Mouse (Mus musculus): ENCODE data around the gene Rnf144a. TPM values are rescaled to one million over a fixed set of nuclear protein-coding genes. Genes with fewer than 3 reads are reported as not detected.

The Rnf144a gene
- polyA plus RNA-seq, 1 experiment from 2014 or later = 36.8 TPM

- Histone ChIP-seq H3K4me3 (ENCODE audit: low read depth, low read length) (no peak overlapping the region), H3K27me3 (ENCODE audit: control insufficient read depth, insufficient read depth, low read length) (no peaks in the 10 kb centered on the region), H3K27ac (ENCODE audit: low read depth, low read length) (no peak overlapping the region), H3K9me3 (ENCODE audit: control insufficient read depth, low read length) (no peaks in the 10 kb centered on the region), H3K36me3 (ENCODE audit: control insufficient read depth, insufficient read depth, low read length) (no peaks in the 10 kb centered on the region), H3K4me2 (ENCODE audit: low read depth, low read length, severe bottlenecking) (no peak overlapping the region), H3K9ac (ENCODE audit: low read length) (no peak overlapping the region), H3K4me1 (replicated peaks; ENCODE audit: control insufficient read depth, insufficient read depth, low read length) (no peaks in the 10 kb centered on the region)
- ATAC-seq (replicated peaks; ENCODE audit: low FRiP score) = no peak
- DNase-seq (ENCODE audit: low spot score) = no peak
- 84% methylated on average over 8 of the region's 8 CpGs for WGBS
These were observed 45.0 kb downstream of the Rnf144a start for GRCm38 (mm10) chr12:26370004-26370403.

- DNase-seq (ENCODE audit: low spot score) = no peak
- Histone ChIP-seq H3K27me3 (ENCODE audit: control insufficient read depth, insufficient read depth, low read length) (no peaks in the 10 kb centered on the region), H3K9ac (ENCODE audit: low read length) (no peak overlapping the region), H3K4me1 (replicated peaks; ENCODE audit: control insufficient read depth, insufficient read depth, low read length) (no peaks in the 10 kb centered on the region), H3K9me3 (ENCODE audit: control insufficient read depth, low read length) (no peaks in the 10 kb centered on the region), H3K36me3 (ENCODE audit: control insufficient read depth, insufficient read depth, low read length) (no peaks in the 10 kb centered on the region; the same call in 1 of the 2 replicates), H3K4me2 (ENCODE audit: low read depth, low read length, severe bottlenecking) (no peak overlapping the region), H3K4me3 (ENCODE audit: low read depth, low read length) (no peak overlapping the region), H3K27ac (ENCODE audit: low read depth, low read length) (no peak overlapping the region)
- ATAC-seq (replicated peaks; ENCODE audit: low FRiP score) = no peak
- 95% methylated on average over 2 of the region's 2 CpGs for WGBS
These were observed 47.7 kb downstream of the Rnf144a start for GRCm38 (mm10) chr12:26367361-26367760.

GRCm38 (mm10) chr12:26366372-26366771 is 48.7 kb downstream of the Rnf144a start:
- DNase-seq (ENCODE audit: low spot score) (no peak), ATAC-seq (replicated peaks; ENCODE audit: low FRiP score) (no peak)
- no peaks in the 10 kb centered on the region for H3K27me3 ChIP-seq (ENCODE audit: control insufficient read depth, insufficient read depth, low read length)
- no peaks in the 10 kb centered on the region; the same call in 1 of the 2 replicates for H3K36me3 ChIP-seq (ENCODE audit: control insufficient read depth, insufficient read depth, low read length)
- no peak overlapping the region for H3K4me3 ChIP-seq (ENCODE audit: low read depth, low read length)
- H3K4me1 ChIP-seq (replicated peaks; ENCODE audit: control insufficient read depth, insufficient read depth, low read length) = no peaks in the 10 kb centered on the region
- no peaks in the 10 kb centered on the region for H3K9me3 ChIP-seq (ENCODE audit: control insufficient read depth, low read length)
- H3K4me2 ChIP-seq (ENCODE audit: low read depth, low read length, severe bottlenecking) = no peak overlapping the region
- no peak overlapping the region for H3K9ac ChIP-seq (ENCODE audit: low read length)
- WGBS = 92% methylated on average over 4 of the region's 4 CpGs
- no peak overlapping the region for H3K27ac ChIP-seq (ENCODE audit: low read depth, low read length)

GRCm38 (mm10) chr12:26365531-26366315 is 49.3 kb downstream of the Rnf144a start:
- 97% methylated on average over 3 of the region's 3 CpGs for WGBS
- Histone ChIP-seq H3K9ac (ENCODE audit: low read length) (no peak overlapping the region), H3K27ac (ENCODE audit: low read depth, low read length) (no peak overlapping the region), H3K27me3 (ENCODE audit: control insufficient read depth, insufficient read depth, low read length) (no peaks in the 10 kb centered on the region), H3K4me2 (ENCODE audit: low read depth, low read length, severe bottlenecking) (no peak overlapping the region), H3K4me3 (ENCODE audit: low read depth, low read length) (no peak overlapping the region), H3K36me3 (ENCODE audit: control insufficient read depth, insufficient read depth, low read length) (no peaks in the 10 kb centered on the region; the same call in 1 of the 2 replicates), H3K4me1 (replicated peaks; ENCODE audit: control insufficient read depth, insufficient read depth, low read length) (no peaks in the 10 kb centered on the region), H3K9me3 (ENCODE audit: control insufficient read depth, low read length) (no peaks in the 10 kb centered on the region)
- no peak for ATAC-seq (replicated peaks; ENCODE audit: low FRiP score)
- DNase-seq (ENCODE audit: low spot score) = no peak

GRCm38 (mm10) chr12:26364822-26365221 is 50.2 kb downstream of the Rnf144a start:
- no peak overlapping the region for H3K9ac ChIP-seq (ENCODE audit: low read length)
- ATAC-seq (replicated peaks; ENCODE audit: low FRiP score) (no peak), DNase-seq (ENCODE audit: low spot score) (no peak)
- no peaks in the 10 kb centered on the region; the same call in 1 of the 2 replicates for H3K36me3 ChIP-seq (ENCODE audit: control insufficient read depth, insufficient read depth, low read length)
- H3K27me3 ChIP-seq (ENCODE audit: control insufficient read depth, insufficient read depth, low read length) = no peaks in the 10 kb centered on the region
- 94% methylated on average over 5 of the region's 5 CpGs for whole genome bisulfite sequencing
- no peak overlapping the region for H3K27ac ChIP-seq (ENCODE audit: low read depth, low read length)
- no peak overlapping the region for H3K4me2 ChIP-seq (ENCODE audit: low read depth, low read length, severe bottlenecking)
- no peak overlapping the region for H3K4me3 ChIP-seq (ENCODE audit: low read depth, low read length)
- no peaks in the 10 kb centered on the region for H3K9me3 ChIP-seq (ENCODE audit: control insufficient read depth, low read length)
- no peaks in the 10 kb centered on the region for H3K4me1 ChIP-seq (replicated peaks; ENCODE audit: control insufficient read depth, insufficient read depth, low read length)

GRCm38 (mm10) chr12:26360946-26361523 is 54.0 kb downstream of the Rnf144a start:
- Histone ChIP-seq H3K9ac (ENCODE audit: low read length) (no peak overlapping the region), H3K4me3 (ENCODE audit: low read depth, low read length) (no peak overlapping the region), H3K4me2 (ENCODE audit: low read depth, low read length, severe bottlenecking) (no peak overlapping the region), H3K36me3 (ENCODE audit: control insufficient read depth, insufficient read depth, low read length) (no peaks in the 10 kb centered on the region; the same call in 1 of the 2 replicates), H3K9me3 (ENCODE audit: control insufficient read depth, low read length) (no peaks in the 10 kb centered on the region), H3K27me3 (ENCODE audit: control insufficient read depth, insufficient read depth, low read length) (no peaks in the 10 kb centered on the region), H3K27ac (ENCODE audit: low read depth, low read length) (no peak overlapping the region), H3K4me1 (replicated peaks; ENCODE audit: control insufficient read depth, insufficient read depth, low read length) (no peaks in the 10 kb centered on the region)
- no peak for DNase-seq (ENCODE audit: low spot score)
- no peak for ATAC-seq (replicated peaks; ENCODE audit: low FRiP score)
- WGBS = 71% methylated on average over 10 of the region's 10 CpGs

- DNase-seq (ENCODE audit: low spot score) = no peak
These were observed 55.2 kb downstream of the Rnf144a start for GRCm38 (mm10) chr12:26359817-26360216.

GRCm38 (mm10) chr12:26359241-26359640 is 55.8 kb downstream of the Rnf144a start:
- Histone ChIP-seq H3K9me3 (ENCODE audit: control insufficient read depth, low read length) (no peaks in the 10 kb centered on the region), H3K4me2 (ENCODE audit: low read depth, low read length, severe bottlenecking) (no peak overlapping the region), H3K4me1 (replicated peaks; ENCODE audit: control insufficient read depth, insufficient read depth, low read length) (no peaks in the 10 kb centered on the region), H3K27ac (ENCODE audit: low read depth, low read length) (no peak overlapping the region), H3K36me3 (ENCODE audit: control insufficient read depth, insufficient read depth, low read length) (no peaks in the 10 kb centered on the region), H3K4me3 (ENCODE audit: low read depth, low read length) (no peak overlapping the region), H3K9ac (ENCODE audit: low read length) (no peak overlapping the region), H3K27me3 (ENCODE audit: control insufficient read depth, insufficient read depth, low read length) (no peaks in the 10 kb centered on the region)
- ATAC-seq (replicated peaks; ENCODE audit: low FRiP score) = no peak
- DNase-seq (ENCODE audit: low spot score) = no peak
- WGBS = 94% methylated on average over 2 of the region's 2 CpGs

More at GRCm38 (mm10) chr12:26359817-26360216, 55.2 kb downstream of the Rnf144a start:
- H3K9me3 ChIP-seq (ENCODE audit: control insufficient read depth, low read length) = no peaks in the 10 kb centered on the region
- no peaks in the 10 kb centered on the region for H3K4me1 ChIP-seq (replicated peaks; ENCODE audit: control insufficient read depth, insufficient read depth, low read length)
- H3K36me3 ChIP-seq (ENCODE audit: control insufficient read depth, insufficient read depth, low read length) = no peaks in the 10 kb centered on the region; the same call in 1 of the 2 replicates
- H3K9ac ChIP-seq (ENCODE audit: low read length) = no peak overlapping the region
- no peak for ATAC-seq (replicated peaks; ENCODE audit: low FRiP score)
- WGBS = 94% methylated on average over 5 of the region's 5 CpGs
- H3K27ac ChIP-seq (ENCODE audit: low read depth, low read length) = no peak overlapping the region
- no peaks in the 10 kb centered on the region for H3K27me3 ChIP-seq (ENCODE audit: control insufficient read depth, insufficient read depth, low read length)
- no peak overlapping the region for H3K4me2 ChIP-seq (ENCODE audit: low read depth, low read length, severe bottlenecking)
- no peak overlapping the region for H3K4me3 ChIP-seq (ENCODE audit: low read depth, low read length)

All from forebrain, embryonic 11.5 days (tissue).